Mouse (Mus musculus): ENCODE results near the gene Suz12. TPM values are rescaled to one million over a fixed set of nuclear protein-coding genes. Genes with fewer than 3 reads are reported as not detected.
"Not testable (repeated sequence)": the region's sequence is repeated elsewhere in the genome, so short reads cannot be mapped to it uniquely, and the experiment has no call there.

Suz12 gene
- polyA plus RNA-seq, 1 experiment from 2014 or later: 30.1 TPM

GRCm38 (mm10) chr11:80050088-80050487 is 57.2 kb downstream of the Suz12 start:
- no peaks in the 10 kb centered on the region for H3K27me3 ChIP-seq (replicated peaks; ENCODE audit: control insufficient read depth, insufficient read depth, low read length)
- H3K27ac ChIP-seq (ENCODE audit: low read depth, low read length): no peak overlapping the region
- no peaks in the 10 kb centered on the region for H3K4me1 ChIP-seq (replicated peaks; ENCODE audit: control insufficient read depth, insufficient read depth, low read length)
- ATAC-seq (replicated peaks; ENCODE audit: low FRiP score) (no peak), DNase-seq (ENCODE audit: low spot score) (no peak)
- H3K4me2 ChIP-seq: no peak overlapping the region
- WGBS: 58% methylated on average over 2 of the region's 2 CpGs
- peaks cover 32% of the 10 kb centered on the region for H3K36me3 ChIP-seq (ENCODE audit: control insufficient read depth, insufficient read depth, low read length)
- H3K9me3 ChIP-seq (ENCODE audit: control insufficient read depth, low read length): no peaks in the 10 kb centered on the region
- H3K4me3 ChIP-seq (ENCODE audit: low read depth, low read length): no peak overlapping the region
- H3K9ac ChIP-seq (ENCODE audit: low read depth, low read length): no peak overlapping the region

DNA sequence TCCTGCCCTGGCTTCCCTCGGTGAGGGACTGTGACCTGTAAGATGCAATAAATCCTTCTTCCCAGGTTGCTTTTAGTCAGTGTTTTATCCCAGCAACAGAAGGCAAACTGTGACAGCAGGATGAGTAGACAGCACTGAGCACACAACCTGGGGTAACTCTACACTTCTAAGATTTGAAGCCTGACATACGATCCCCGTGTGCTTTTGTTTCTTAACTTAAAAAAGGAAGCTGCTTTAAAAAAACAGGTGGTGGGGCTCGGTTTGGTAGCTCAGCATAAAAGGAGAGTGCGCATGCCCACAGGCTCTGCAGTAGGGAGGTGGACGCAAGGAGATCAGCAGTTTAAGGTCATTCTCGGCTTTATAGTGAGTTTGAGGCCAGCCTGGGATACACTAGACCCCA is 59.5 kb downstream of the Suz12 start:
- ATAC-seq (replicated peaks; ENCODE audit: low FRiP score) (no peak), DNase-seq (ENCODE audit: low spot score) (no peak)
- 79% methylated on average over 7 of the region's 7 CpGs for WGBS
- Histone ChIP-seq H3K36me3 (ENCODE audit: control insufficient read depth, insufficient read depth, low read length) (peaks cover 40% of the 10 kb centered on the region), H3K9me3 (ENCODE audit: control insufficient read depth, low read length) (no peaks in the 10 kb centered on the region), H3K9ac (ENCODE audit: low read depth, low read length) (no peak overlapping the region), H3K27ac (ENCODE audit: low read depth, low read length) (no peak overlapping the region), H3K4me1 (replicated peaks; ENCODE audit: control insufficient read depth, insufficient read depth, low read length) (no peaks in the 10 kb centered on the region), H3K4me3 (ENCODE audit: low read depth, low read length) (no peak overlapping the region), H3K27me3 (replicated peaks; ENCODE audit: control insufficient read depth, insufficient read depth, low read length) (no peaks in the 10 kb centered on the region), H3K4me2 (no peak overlapping the region)

- Histone ChIP-seq H3K9ac (ENCODE audit: low read depth, low read length) (no peak overlapping the region), H3K27ac (ENCODE audit: low read depth, low read length) (no peak overlapping the region), H3K27me3 (replicated peaks; ENCODE audit: control insufficient read depth, insufficient read depth, low read length) (no peaks in the 10 kb centered on the region), H3K4me2 (no peak overlapping the region), H3K4me1 (replicated peaks; ENCODE audit: control insufficient read depth, insufficient read depth, low read length) (no peaks in the 10 kb centered on the region), H3K4me3 (ENCODE audit: low read depth, low read length) (no peak overlapping the region), H3K9me3 (ENCODE audit: control insufficient read depth, low read length) (no peaks in the 10 kb centered on the region), H3K36me3 (ENCODE audit: control insufficient read depth, insufficient read depth, low read length) (peaks cover 42% of the 10 kb centered on the region)
- DNase-seq (ENCODE audit: low spot score) (no peak), ATAC-seq (replicated peaks; ENCODE audit: low FRiP score) (no peak)
- WGBS: 88% methylated on average over 5 of the region's 5 CpGs
Observed at GRCm38 (mm10) chr11:80053171-80053570, 60.3 kb downstream of the Suz12 start.

DNA sequence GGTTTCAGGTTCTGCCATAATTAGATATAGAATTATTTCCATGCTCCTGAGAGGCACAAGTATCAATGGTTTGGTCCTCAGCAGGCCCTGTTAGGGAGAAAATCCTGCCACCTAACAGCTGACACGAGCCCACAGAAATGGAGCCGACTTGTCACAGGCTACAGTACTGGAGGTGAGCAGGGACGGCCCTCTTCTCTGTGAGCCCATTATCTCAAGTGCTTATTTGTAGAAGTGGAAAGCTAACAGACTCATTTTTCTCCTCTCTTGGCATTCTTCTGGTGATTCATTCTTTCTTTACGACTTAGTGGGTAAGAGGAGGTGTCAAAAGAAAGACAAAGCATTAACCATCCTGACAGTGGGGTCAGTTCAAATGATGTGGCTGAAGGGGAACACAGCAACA is 61.8 kb downstream of the Suz12 start:
- 69% methylated on average over 4 of the region's 4 CpGs for WGBS
- Histone ChIP-seq H3K36me3 (ENCODE audit: control insufficient read depth, insufficient read depth, low read length) (peaks cover 42% of the 10 kb centered on the region), H3K4me1 (replicated peaks; ENCODE audit: control insufficient read depth, insufficient read depth, low read length) (no peaks in the 10 kb centered on the region), H3K4me3 (ENCODE audit: low read depth, low read length) (no peak overlapping the region), H3K9me3 (ENCODE audit: control insufficient read depth, low read length) (no peaks in the 10 kb centered on the region), H3K9ac (ENCODE audit: low read depth, low read length) (no peak overlapping the region), H3K27ac (ENCODE audit: low read depth, low read length) (no peak overlapping the region), H3K4me2 (no peak overlapping the region), H3K27me3 (replicated peaks; ENCODE audit: control insufficient read depth, insufficient read depth, low read length) (no peaks in the 10 kb centered on the region)
- no peak for ATAC-seq (replicated peaks; ENCODE audit: low FRiP score)
- DNase-seq (ENCODE audit: low spot score): no peak

DNA sequence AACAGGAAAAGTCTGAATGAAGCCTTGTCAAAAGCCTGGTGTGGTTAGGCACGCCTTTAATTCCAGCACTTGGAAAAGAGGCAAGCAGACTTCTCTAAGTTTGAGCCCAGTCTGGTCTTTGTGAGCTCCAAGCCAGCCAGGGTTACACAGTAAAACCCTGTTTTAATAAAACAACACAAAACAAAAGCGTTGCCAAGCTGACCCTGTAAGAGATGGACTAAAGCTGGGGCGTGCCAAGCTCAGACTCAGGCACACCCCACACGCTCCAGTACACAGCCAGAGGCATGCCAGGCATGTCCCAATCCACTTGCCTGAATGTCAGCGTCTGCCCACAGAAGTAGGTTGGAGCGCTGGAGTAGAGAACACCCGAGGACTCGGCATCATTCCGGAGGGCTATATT is 63.2 kb downstream of the Suz12 start:
- Histone ChIP-seq H3K27me3 (replicated peaks; ENCODE audit: control insufficient read depth, insufficient read depth, low read length) (no peaks in the 10 kb centered on the region), H3K9me3 (ENCODE audit: control insufficient read depth, low read length) (no peaks in the 10 kb centered on the region), H3K4me3 (ENCODE audit: low read depth, low read length) (no peak overlapping the region), H3K27ac (ENCODE audit: low read depth, low read length) (no peak overlapping the region), H3K9ac (ENCODE audit: low read depth, low read length) (no peak overlapping the region), H3K4me2 (no peak overlapping the region), H3K36me3 (ENCODE audit: control insufficient read depth, insufficient read depth, low read length) (peaks cover 44% of the 10 kb centered on the region), H3K4me1 (replicated peaks; ENCODE audit: control insufficient read depth, insufficient read depth, low read length) (no peaks in the 10 kb centered on the region)
- WGBS: 92% methylated on average over 9 of the region's 9 CpGs
- ATAC-seq (replicated peaks; ENCODE audit: low FRiP score): no peak
- DNase-seq (ENCODE audit: low spot score): no peak

GRCm38 (mm10) chr11:80062159-80062558 is 69.3 kb downstream of the Suz12 start:
- ATAC-seq (replicated peaks; ENCODE audit: low FRiP score): no peak

DNA sequence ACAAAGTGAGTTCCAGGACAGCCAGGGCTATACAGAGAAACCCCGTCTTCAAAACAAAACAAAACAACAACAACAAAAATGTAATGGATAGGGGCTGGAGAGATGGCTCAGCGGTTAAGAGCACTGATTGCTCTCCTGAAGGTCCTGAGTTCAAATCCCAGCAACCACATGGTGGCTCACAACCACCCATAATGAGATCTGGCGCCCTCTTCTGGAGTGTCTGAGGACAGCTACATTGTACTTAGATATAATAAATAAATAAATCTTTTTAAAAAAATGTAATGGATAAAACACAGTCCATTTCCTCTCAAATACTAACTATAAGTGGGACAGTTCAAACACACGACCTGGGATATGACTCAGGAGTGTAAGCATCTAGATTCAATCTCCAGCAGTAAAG is 73.5 kb downstream of the Suz12 start:
- H3K27ac ChIP-seq (ENCODE audit: low read depth, low read length); H3K9ac ChIP-seq (ENCODE audit: low read depth, low read length); H3K27me3 ChIP-seq (replicated peaks; ENCODE audit: control insufficient read depth, insufficient read depth, low read length); H3K4me3 ChIP-seq (ENCODE audit: low read depth, low read length); H3K9me3 ChIP-seq (ENCODE audit: control insufficient read depth, low read length); DNase-seq (ENCODE audit: low spot score); H3K4me2 ChIP-seq; ATAC-seq (replicated peaks; ENCODE audit: low FRiP score): not testable (repeated sequence)
- WGBS: 77% methylated on average over 4 of the region's 4 CpGs
- peaks cover 15% of the 10 kb centered on the region for H3K36me3 ChIP-seq (ENCODE audit: control insufficient read depth, insufficient read depth, low read length)
- peaks cover 12% of the 10 kb centered on the region for H3K4me1 ChIP-seq (replicated peaks; ENCODE audit: control insufficient read depth, insufficient read depth, low read length)

More at GRCm38 (mm10) chr11:80062159-80062558, 69.3 kb downstream of the Suz12 start:
- H3K27me3 ChIP-seq (replicated peaks; ENCODE audit: control insufficient read depth, insufficient read depth, low read length): no peaks in the 10 kb centered on the region
- H3K4me3 ChIP-seq (ENCODE audit: low read depth, low read length): no peak overlapping the region
- H3K4me2 ChIP-seq: no peak overlapping the region
- H3K36me3 ChIP-seq (ENCODE audit: control insufficient read depth, insufficient read depth, low read length): peaks cover 29% of the 10 kb centered on the region
- H3K9me3 ChIP-seq (ENCODE audit: control insufficient read depth, low read length): no peaks in the 10 kb centered on the region
- WGBS: 91% methylated on average over 4 of the region's 4 CpGs
- H3K4me1 ChIP-seq (replicated peaks; ENCODE audit: control insufficient read depth, insufficient read depth, low read length): no peaks in the 10 kb centered on the region
- no peak overlapping the region for H3K9ac ChIP-seq (ENCODE audit: low read depth, low read length)
- DNase-seq (ENCODE audit: low spot score): no peak
- no peak overlapping the region for H3K27ac ChIP-seq (ENCODE audit: low read depth, low read length)

DNA sequence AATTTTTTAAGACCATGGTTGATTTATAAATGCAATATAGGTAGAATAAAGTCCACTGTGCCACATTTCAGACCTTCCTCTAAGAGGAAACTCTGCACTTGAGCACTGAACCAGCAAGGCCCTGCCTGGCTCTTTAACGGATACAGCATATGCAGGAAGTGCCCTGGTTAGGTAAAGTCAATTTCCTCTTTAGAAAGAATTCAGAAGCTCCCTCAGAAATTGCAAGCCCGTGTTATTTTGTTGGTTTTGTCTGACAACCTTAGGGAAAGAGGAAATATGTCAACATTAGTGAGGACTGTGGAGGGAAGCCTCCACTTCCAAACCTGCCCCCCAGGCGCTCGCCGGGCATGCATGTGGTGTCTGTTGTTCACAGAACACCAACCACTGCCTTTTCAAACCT is 74.7 kb downstream of the Suz12 start:
- ATAC-seq (replicated peaks; ENCODE audit: low FRiP score) (no peak), DNase-seq (ENCODE audit: low spot score) (no peak)
- Histone ChIP-seq H3K4me2 (no peak overlapping the region), H3K36me3 (ENCODE audit: control insufficient read depth, insufficient read depth, low read length) (peaks cover 7% of the 10 kb centered on the region; the same call in 1 of the 2 replicates), H3K27me3 (replicated peaks; ENCODE audit: control insufficient read depth, insufficient read depth, low read length) (no peaks in the 10 kb centered on the region), H3K9me3 (ENCODE audit: control insufficient read depth, low read length) (no peaks in the 10 kb centered on the region), H3K27ac (ENCODE audit: low read depth, low read length) (no peak overlapping the region; the same call in 1 of the 2 replicates), H3K9ac (ENCODE audit: low read depth, low read length) (no peak overlapping the region), H3K4me3 (ENCODE audit: low read depth, low read length) (no peak overlapping the region), H3K4me1 (replicated peaks; ENCODE audit: control insufficient read depth, insufficient read depth, low read length) (peaks cover 12% of the 10 kb centered on the region)
- 63% methylated on average over 5 of the region's 5 CpGs for WGBS

DNA sequence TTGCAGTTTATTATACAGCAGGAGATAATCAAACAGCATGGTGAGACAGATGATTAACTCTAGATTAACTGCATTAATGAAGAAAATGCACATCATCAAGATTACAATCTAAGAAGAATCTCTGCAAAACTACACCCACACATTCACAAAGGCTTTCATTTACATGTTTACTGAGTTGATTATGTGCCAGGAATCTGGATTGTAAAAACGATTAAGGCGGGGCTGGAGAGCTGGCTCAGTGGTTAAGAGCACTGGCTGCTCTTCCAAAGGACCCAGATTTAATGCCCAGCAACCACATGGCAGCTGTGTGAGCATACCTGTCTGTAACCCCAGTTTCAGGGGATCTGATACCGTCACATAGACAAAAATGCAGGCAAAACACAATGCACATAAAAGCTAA is 76.9 kb downstream of the Suz12 start:
- no peaks in the 10 kb centered on the region for H3K27me3 ChIP-seq (replicated peaks; ENCODE audit: control insufficient read depth, insufficient read depth, low read length)
- peaks cover 11% of the 10 kb centered on the region; the same call in 1 of the 2 replicates for H3K36me3 ChIP-seq (ENCODE audit: control insufficient read depth, insufficient read depth, low read length)
- H3K27ac ChIP-seq (ENCODE audit: low read depth, low read length): no peak overlapping the region
- H3K4me1 ChIP-seq (replicated peaks; ENCODE audit: control insufficient read depth, insufficient read depth, low read length): peaks cover 19% of the 10 kb centered on the region
- H3K9me3 ChIP-seq (ENCODE audit: control insufficient read depth, low read length): no peaks in the 10 kb centered on the region
- no peak for DNase-seq (ENCODE audit: low spot score)
- no peak for ATAC-seq (replicated peaks; ENCODE audit: low FRiP score)
- H3K4me2 ChIP-seq: no peak overlapping the region
- H3K4me3 ChIP-seq (ENCODE audit: low read depth, low read length): no peak overlapping the region
- 87% methylated on average over 3 of the region's 3 CpGs for WGBS
- H3K9ac ChIP-seq (ENCODE audit: low read depth, low read length): no peak overlapping the region
